Mouse (Mus musculus) hindbrain, embryonic 11.5 days (tissue): ENCODE measurements around the gene Hecw2. TPM values are rescaled to one million over a fixed set of nuclear protein-coding genes. Genes with fewer than 3 reads are reported as not detected.

Experiments
- ATAC-seq: fragments of 200-750 bp; cut with Nextera tagmentation; 2 replicates; pipeline ENCODE4 v1.8.0; 2017; ENCODE audit warnings: mild to moderate bottlenecking, moderate TSS enrichment, moderate library complexity; ENCODE audit not compliant: low FRiP score
- DNase-seq: peaks from one replicate; pipeline ENCODE4 v3.0.0-alpha.2; 2015; ENCODE audit warnings: low spot score
- H3K27ac ChIP-seq: fragments of 300-500 bp; sonication (generic); 2 replicates; pipeline ENCODE4 v1.5.1; 2014; ENCODE audit warnings: mild to moderate bottlenecking, low read depth, low read length
- H3K27me3 ChIP-seq: fragments of 300-500 bp; sonication (generic); 2 replicates; pipeline ENCODE4 v1.6.1; 2014; ENCODE audit warnings: mild to moderate bottlenecking, low read length, moderate library complexity, mixed read lengths; ENCODE audit not compliant: control insufficient read depth, insufficient read depth
- H3K36me3 ChIP-seq: fragments of 300-500 bp; sonication (generic); 2 replicates; pipeline ENCODE4 v1.6.1; 2014; ENCODE audit warnings: mild to moderate bottlenecking, low read length, moderate library complexity, mixed read lengths; ENCODE audit not compliant: control insufficient read depth, insufficient read depth
- H3K4me1 ChIP-seq: fragments of 300-500 bp; sonication (generic); replicated peaks from 2 replicates; pipeline ENCODE4 v1.6.1; 2014; ENCODE audit warnings: low read length, mixed read lengths; ENCODE audit not compliant: control insufficient read depth, insufficient read depth
- H3K4me2 ChIP-seq: fragments of 300-500 bp; sonication (generic); replicated peaks from 2 replicates; pipeline ENCODE4 v1.6.1; 2014; ENCODE audit warnings: mild to moderate bottlenecking, low read depth, low read length
- H3K4me3 ChIP-seq: fragments of 300-500 bp; sonication (generic); 2 replicates; pipeline ENCODE4 v1.5.1; 2014; ENCODE audit warnings: low read depth, low read length
- H3K9ac ChIP-seq: fragments of 300-500 bp; sonication (generic); 2 replicates; pipeline ENCODE4 v1.6.1; 2014; ENCODE audit warnings: low read depth, low read length
- H3K9me3 ChIP-seq: fragments of 300-500 bp; sonication (generic); 2 replicates; pipeline ENCODE4 v1.6.1; 2016; ENCODE audit warnings: low read length; ENCODE audit not compliant: control insufficient read depth
- WGBS: fragments of 180-500 bp; shearing (Covaris S2); extraction: QIAGEN DNeasy Blood & Tissue Kit; methylation state at CpG from one replicate; pipeline ENCODE4 v1.1.7; 2014; 5-methylcytosine and 5-hydroxymethylcytosine counted together
- polyA plus RNA-seq: library from polyadenylated mRNA; unstranded; fragments of >200 nt; fragmentation: Nextera tagmentation; extraction: Ambion mirVana; gene quantifications from 2 replicates; pipeline ENCODE4 v1.2.1, GENCODE M21; 2014

The Hecw2 gene
- polyA plus RNA-seq, 1 experiment from 2014 or later, result 6.1 TPM

DNA sequence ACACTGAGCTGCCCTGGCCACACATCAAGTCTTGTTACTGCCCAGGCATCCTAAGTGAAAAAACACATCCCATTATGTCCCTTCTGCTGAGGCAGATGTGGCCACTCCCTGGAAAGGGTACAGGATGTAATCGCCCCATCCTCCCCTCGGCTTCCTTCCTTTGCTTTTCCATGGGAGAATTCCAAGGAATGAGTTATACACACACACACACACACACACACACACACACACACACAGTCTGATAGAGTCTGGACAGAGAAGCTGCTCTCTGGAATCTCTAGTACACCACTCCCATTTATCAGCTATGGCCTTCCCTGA is 216.5 kb downstream of the Hecw2 start:
- H3K27ac ChIP-seq, result 0 out of 2 replicates have a peak overlapping the region, but pooled peaks have one; percentile 11

DNA sequence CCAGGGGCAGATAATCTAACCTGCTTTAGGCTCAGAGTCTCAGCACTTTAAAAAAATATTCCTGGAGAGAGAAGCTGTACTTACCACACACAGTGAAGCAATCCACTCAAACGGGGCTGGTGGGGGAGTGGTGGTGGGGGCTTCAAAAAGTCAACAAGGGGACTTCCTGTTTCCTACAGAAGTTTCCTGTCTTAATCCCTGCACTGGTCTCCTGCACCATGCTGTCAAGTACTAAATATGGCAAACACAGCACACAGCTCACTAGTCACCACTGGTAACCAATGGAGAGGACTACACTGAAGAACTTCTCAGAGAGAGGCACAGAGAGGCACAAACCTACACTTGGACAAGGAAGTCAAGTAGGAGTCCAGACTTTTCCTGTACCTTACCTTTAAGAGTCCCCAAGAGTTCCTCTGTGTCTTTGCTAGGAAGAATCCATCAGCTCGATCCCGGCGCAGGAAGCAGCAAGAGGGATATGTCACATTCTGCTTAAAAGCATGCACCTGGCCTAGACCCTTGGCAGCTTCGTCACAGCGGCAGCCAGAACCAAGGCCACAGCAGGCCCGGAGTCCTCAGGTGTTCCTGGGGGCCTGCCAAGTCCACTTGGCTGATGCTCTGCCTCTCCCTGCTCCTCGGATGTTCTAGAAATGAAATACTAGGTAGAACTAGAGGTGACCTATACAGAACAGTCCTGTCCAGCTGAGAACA is 217.0 kb downstream of the Hecw2 start:
- 92% methylated on average over 8 of the region's 8 CpGs for WGBS

More for the DNA sequence above, 216.5 kb downstream of the Hecw2 start:
- 65% methylated on average over 2 of the region's 2 CpGs for whole genome bisulfite sequencing
- Histone ChIP-seq H3K9me3 (no peaks in the 10 kb centered on the region), H3K9ac (no peak overlapping the region), H3K27me3 (no peaks in the 10 kb centered on the region), H3K36me3 (no peaks in the 10 kb centered on the region), H3K4me2 (no peak overlapping the region), H3K4me1 (no peaks in the 10 kb centered on the region), H3K4me3 (no peak overlapping the region)
- no peak for ATAC-seq
- DNase-seq, result no peak

DNA sequence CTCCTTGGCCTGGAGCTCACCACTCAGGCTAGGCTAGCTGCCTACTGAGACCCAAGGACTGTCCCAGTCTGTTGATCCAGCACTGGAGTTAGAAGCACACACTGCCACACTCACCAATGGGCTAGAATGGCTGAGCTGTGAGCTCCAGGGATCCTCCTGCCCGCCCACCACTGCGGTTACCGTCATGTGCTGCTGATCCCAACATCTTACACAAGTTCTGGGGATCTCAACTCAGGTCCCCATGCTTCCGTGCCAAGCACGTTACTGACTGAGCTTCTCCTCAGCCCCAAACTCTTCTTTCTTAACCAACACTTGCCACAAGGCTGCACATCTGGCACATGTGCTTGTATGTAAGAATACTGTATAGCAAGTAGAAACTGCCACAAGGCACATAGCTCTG is 218.2 kb downstream of the Hecw2 start:
- Histone ChIP-seq H3K36me3 (no peaks in the 10 kb centered on the region), H3K27ac (no peak overlapping the region), H3K4me2 (no peak overlapping the region), H3K9me3 (no peaks in the 10 kb centered on the region), H3K27me3 (no peaks in the 10 kb centered on the region), H3K9ac (no peak overlapping the region), H3K4me3 (no peak overlapping the region), H3K4me1 (no peaks in the 10 kb centered on the region)
- no peak for DNase-seq
- WGBS, result 92% methylated on average over 5 of the region's 5 CpGs
- ATAC-seq, result no peak

More for the DNA sequence above, 217.0 kb downstream of the Hecw2 start:
- no peaks in the 10 kb centered on the region for H3K9me3 ChIP-seq
- 0 out of 2 replicates have a peak overlapping the region, but pooled peaks have one; percentile 11 for H3K27ac ChIP-seq
- no peak overlapping the region for H3K4me2 ChIP-seq
- DNase-seq (no peak), ATAC-seq (no peak)
- no peak overlapping the region for H3K4me3 ChIP-seq
- H3K4me1 ChIP-seq, result no peaks in the 10 kb centered on the region
- no peaks in the 10 kb centered on the region for H3K27me3 ChIP-seq
- no peak overlapping the region for H3K9ac ChIP-seq
- H3K36me3 ChIP-seq, result no peaks in the 10 kb centered on the region

DNA sequence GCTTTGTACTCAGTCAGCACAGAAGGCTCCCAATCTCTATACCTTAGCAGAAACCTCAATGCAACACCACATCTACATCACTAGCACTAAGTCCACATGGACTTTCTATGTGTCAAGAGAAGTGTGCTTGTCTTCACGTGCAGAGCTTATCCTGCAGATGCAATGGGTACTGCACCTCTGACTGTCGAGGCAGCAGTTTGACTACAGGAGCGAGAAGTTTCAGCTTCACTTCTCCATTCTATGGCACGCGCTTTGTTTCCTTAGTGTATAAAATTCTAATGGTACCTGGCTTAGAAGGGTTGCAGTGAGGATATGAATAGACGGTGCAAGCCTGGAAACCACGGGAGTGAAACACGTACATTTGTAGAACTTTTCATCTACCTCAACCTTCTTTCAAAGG is 218.9 kb downstream of the Hecw2 start:
- no peak overlapping the region for H3K4me3 ChIP-seq
- no peaks in the 10 kb centered on the region for H3K9me3 ChIP-seq
- H3K9ac ChIP-seq, result no peak overlapping the region
- no peaks in the 10 kb centered on the region for H3K27me3 ChIP-seq
- DNase-seq, result no peak
- no peaks in the 10 kb centered on the region for H3K4me1 ChIP-seq
- H3K36me3 ChIP-seq, result no peaks in the 10 kb centered on the region
- 93% methylated on average over 8 of the region's 8 CpGs for WGBS
- H3K4me2 ChIP-seq, result no peak overlapping the region
- no peak overlapping the region for H3K27ac ChIP-seq
- ATAC-seq, result no peak

DNA sequence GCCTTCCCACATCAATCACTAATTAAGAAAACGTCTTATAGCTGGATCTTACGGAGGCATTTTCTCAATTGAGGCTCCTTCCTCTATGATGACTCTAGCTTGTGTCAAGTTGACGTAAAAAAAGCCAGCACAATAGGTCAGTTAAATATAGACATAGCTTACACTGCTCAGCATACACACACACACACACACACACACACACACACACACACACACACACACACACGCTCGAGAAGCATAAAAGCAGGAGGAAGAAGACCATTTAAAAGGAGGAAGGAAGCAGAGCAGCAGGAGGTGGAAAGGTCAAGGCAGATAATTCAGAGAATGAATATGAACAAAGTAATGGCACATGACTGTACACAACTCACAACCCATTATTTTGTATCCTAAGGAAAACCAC is 220.0 kb downstream of the Hecw2 start:
- Histone ChIP-seq H3K9ac (no peak overlapping the region), H3K9me3 (no peaks in the 10 kb centered on the region), H3K4me3 (no peak overlapping the region), H3K36me3 (no peaks in the 10 kb centered on the region), H3K4me1 (no peaks in the 10 kb centered on the region), H3K4me2 (no peak overlapping the region), H3K27me3 (no peaks in the 10 kb centered on the region), H3K27ac (no peak overlapping the region)
- 76% methylated on average over 5 of the region's 5 CpGs for WGBS
- no peak for ATAC-seq
- DNase-seq, result no peak

DNA sequence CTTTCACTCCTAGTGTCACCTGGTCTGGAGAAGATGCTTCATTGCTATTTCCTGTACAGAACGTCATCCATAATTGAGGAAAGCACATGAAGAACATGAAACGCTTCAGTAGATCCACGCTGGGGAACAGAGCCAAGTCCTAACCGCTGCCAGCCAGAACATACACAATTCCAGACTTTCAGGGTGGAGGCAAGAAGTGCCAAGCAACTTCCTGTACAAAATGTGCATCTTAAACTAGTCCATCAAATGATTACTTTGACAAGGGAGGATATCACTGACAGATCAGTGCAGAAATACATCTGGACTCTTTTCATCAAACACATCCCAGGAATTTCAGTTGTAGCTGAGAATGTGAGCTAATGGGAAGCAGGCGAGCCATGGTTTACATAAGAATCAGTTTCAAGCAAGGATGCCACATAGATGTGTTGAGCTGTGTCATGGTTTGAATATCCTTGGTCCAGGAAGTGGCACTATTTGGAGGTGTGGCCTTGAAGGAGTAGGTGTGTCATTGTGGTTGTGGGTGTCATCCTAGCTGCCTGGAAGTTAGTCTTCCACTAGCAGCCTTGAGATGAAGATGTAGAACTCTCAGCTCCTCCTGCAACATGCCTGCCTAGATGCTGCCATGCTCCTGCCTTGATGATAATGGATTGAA is 224.5 kb downstream of the Hecw2 start:
- H3K4me1 ChIP-seq, result no peaks in the 10 kb centered on the region
- no peaks in the 10 kb centered on the region for H3K36me3 ChIP-seq
- H3K9me3 ChIP-seq, result no peaks in the 10 kb centered on the region
- no peak for ATAC-seq
- no peak overlapping the region for H3K27ac ChIP-seq
- H3K4me3 ChIP-seq, result no peak overlapping the region
- WGBS, result 85% methylated on average over 5 of the region's 5 CpGs
- no peak overlapping the region for H3K4me2 ChIP-seq
- no peaks in the 10 kb centered on the region for H3K27me3 ChIP-seq
- no peak overlapping the region for H3K9ac ChIP-seq
- DNase-seq, result no peak

DNA sequence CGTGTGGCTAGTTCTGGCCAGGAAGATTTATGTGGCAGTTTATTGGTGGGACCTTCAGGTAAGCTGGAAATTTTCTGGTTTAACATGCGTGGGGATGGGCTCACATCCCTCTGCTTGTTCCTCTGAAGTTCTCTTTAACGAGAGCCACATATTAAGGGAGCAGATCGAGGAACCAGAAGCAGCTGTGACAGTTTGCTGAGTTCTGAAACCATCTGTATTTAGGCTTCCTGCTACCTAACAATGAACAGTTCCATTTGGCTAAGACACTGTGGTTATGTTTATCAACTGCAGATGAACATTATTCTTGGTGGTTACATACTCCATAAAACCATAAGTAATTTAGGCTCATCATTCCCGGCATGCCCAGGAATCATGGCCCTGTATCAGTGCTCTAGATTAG is 242.6 kb downstream of the Hecw2 start:
- Histone ChIP-seq H3K4me3 (no peak overlapping the region), H3K36me3 (no peaks in the 10 kb centered on the region), H3K27me3 (no peaks in the 10 kb centered on the region), H3K4me1 (no peaks in the 10 kb centered on the region), H3K9ac (no peak overlapping the region), H3K9me3 (no peaks in the 10 kb centered on the region), H3K27ac (no peak overlapping the region), H3K4me2 (no peak overlapping the region)
- DNase-seq (no peak), ATAC-seq (no peak)
- WGBS, result 85% methylated on average over 5 of the region's 5 CpGs

DNA sequence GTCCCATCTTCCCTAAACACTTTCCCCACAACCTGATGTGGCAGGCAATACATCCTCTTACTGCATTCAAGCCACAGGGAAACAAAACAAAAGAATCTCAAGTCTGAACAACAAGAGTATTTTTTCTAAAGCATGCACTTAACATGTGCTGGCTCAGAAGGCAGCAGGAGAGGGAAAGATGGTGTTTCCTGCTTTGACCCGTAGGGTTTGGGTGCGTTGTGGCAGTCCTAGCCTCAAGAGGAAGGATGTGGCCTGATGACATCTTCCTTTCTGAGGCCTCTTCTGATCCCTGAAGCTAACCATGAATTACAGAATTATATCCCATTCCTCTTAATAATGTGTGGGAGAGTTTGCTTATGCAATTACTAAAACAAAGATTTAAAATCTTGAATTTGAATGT is 249.2 kb downstream of the Hecw2 start:
- H3K9ac ChIP-seq, result no peak overlapping the region
- no peaks in the 10 kb centered on the region for H3K4me1 ChIP-seq
- ATAC-seq (no peak), DNase-seq (no peak)
- no peaks in the 10 kb centered on the region for H3K9me3 ChIP-seq
- H3K36me3 ChIP-seq, result no peaks in the 10 kb centered on the region
- H3K4me2 ChIP-seq, result no peak overlapping the region
- no peak overlapping the region for H3K27ac ChIP-seq
- 74% methylated on average over 2 of the region's 2 CpGs for WGBS
- H3K4me3 ChIP-seq, result no peak overlapping the region
- no peaks in the 10 kb centered on the region for H3K27me3 ChIP-seq

DNA sequence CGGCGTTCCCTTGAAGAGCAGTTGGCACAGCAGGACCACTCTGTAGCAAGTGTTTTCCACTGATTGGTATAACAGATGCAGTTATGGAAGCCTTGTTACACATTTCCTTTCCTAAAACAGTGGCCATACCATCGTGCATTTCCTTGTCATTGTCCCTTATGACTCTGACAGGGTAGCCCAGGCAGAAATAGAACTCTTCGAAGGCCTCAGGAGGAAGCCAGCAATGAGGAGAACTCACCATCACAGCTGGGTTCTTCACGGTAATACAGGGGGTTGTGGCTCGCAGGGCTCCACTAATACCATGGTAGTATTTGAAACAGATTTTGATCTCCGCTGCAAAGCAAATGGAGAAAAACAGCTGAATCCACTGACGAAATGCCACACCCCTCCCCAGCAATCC is 252.5 kb downstream of the Hecw2 start:
- WGBS, result 79% methylated on average over 8 of the region's 8 CpGs

More for the DNA sequence above, 252.5 kb downstream of the Hecw2 start:
- no peaks in the 10 kb centered on the region for H3K9me3 ChIP-seq
- H3K27ac ChIP-seq, result no peak overlapping the region
- no peaks in the 10 kb centered on the region for H3K36me3 ChIP-seq
- no peaks in the 10 kb centered on the region for H3K4me1 ChIP-seq
- H3K4me3 ChIP-seq, result no peak overlapping the region
- H3K4me2 ChIP-seq, result no peak overlapping the region
- no peak for ATAC-seq
- no peak overlapping the region for H3K9ac ChIP-seq
- H3K27me3 ChIP-seq, result no peaks in the 10 kb centered on the region
- DNase-seq, result no peak
